Mouse (Mus musculus): ENCODE measurements around the gene Bmpr2. TPM values are rescaled to one million over a fixed set of nuclear protein-coding genes. Genes with fewer than 3 reads are reported as not detected.
A peak's percentile ranks its signal among the peaks of the same experiment; 100 is the strongest.

The Bmpr2 gene
- polyA plus RNA-seq, 1 experiment: 1.9 TPM

DNA sequence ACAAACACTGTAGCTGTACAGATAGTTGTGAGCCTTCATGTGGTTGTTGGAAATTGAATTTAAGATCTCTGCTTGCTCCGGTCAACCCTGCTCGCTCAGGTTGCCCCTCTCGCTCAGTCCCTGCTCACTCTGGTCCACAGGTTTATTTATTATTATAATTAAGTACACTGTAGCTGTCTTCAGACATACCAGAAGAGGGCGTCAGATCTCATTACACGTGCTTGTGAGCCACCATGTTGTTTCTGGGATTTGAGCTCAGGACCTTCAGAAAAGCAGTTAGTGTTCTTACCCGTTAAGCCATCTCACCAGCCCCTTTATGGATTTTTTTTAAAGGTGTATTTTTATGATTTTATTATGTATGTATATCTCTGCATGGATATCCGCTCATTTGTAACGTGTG lies 129.6 kb downstream of the Bmpr2 start:
- DNase-seq (ENCODE audit: low read depth, low spot score): no peak
- WGBS: 57% methylated on average over 8 of the region's 8 CpGs

GRCm38 (mm10) chr1:59894025-59894424 lies 130.8 kb downstream of the Bmpr2 start:
- 48% methylated on average over 4 of the region's 4 CpGs for WGBS
- no peak for DNase-seq (ENCODE audit: low read depth, low spot score)

DNA sequence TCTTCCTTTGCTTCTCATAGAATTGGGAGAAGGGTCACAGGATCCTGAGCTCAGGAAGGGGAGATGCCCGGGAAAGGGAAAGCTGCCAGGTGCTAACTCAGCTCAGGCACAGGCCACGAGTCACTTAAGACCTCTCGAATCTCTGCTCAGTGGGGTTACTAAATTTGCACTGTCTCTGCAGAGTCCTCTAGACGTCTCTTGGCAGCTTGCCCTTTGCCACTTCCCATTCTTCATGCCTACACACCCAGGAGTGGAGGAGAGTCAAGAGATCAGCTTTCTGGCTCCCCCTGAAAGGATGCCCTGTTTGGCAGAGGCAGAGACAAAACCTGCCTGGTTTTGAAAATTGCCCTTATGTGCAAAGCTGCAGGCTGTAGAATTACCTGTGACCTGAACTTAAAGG lies 132.3 kb downstream of the Bmpr2 start:
- 4% methylated on average over 4 of the region's 4 CpGs for WGBS
- DNase-seq (ENCODE audit: low read depth, low spot score): no peak

DNA sequence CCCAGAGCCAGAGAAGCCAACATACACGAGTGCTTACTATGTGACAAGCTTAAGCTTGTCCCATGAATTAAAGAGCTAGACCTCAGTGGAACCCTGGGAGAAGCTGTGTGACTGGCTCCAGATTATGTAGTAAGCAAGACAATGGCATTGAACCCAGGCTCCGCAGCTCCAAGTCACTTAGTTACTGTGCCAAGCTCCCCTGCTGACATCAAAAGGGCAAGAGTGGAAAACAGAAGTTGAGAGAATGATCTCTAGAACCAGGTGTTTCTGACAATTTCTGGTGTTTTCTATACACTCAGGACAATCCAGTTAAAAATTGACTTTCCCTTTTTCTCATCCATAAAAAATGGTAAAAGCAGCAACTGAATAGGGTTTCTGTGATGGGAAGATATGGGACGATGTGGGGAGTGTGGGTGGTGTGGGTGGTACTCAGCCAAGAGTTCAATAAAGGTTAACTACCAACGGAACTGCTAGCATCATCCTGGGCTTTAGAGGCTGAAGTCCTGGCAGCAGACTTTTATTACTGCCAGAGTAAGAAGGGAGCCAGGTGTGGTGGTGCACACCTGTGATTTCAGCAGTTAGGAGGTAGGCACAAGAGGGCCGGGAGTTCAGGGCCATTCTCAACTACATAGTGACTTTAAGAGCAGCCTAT lies 134.1 kb downstream of the Bmpr2 start:
- DNase-seq (ENCODE audit: low read depth, low spot score): no peak
- WGBS: 25% methylated on average over 5 of the region's 5 CpGs

DNA sequence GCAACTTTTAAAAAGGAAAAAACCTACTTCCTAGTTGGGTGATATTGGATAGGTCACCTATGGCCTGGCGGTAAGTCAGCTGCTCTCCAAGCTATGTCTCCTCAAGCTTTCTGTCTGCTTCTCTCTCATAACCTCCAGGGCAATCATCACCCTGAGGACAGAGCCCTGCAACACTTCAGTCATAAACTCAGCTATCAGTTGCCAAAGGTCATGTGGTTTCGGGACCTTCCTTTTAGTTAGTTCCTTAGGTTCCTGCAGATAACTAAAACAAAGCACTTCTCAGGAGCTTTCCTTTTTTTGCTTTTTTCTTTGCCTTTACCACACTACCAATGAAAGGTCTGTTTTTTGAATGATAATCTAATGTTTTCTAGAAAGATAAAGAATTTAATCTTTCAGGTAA lies 136.5 kb downstream of the Bmpr2 start:
- WGBS: 25% methylated on average over 2 of the region's 2 CpGs
- no peak for DNase-seq (ENCODE audit: low read depth, low spot score)

DNA sequence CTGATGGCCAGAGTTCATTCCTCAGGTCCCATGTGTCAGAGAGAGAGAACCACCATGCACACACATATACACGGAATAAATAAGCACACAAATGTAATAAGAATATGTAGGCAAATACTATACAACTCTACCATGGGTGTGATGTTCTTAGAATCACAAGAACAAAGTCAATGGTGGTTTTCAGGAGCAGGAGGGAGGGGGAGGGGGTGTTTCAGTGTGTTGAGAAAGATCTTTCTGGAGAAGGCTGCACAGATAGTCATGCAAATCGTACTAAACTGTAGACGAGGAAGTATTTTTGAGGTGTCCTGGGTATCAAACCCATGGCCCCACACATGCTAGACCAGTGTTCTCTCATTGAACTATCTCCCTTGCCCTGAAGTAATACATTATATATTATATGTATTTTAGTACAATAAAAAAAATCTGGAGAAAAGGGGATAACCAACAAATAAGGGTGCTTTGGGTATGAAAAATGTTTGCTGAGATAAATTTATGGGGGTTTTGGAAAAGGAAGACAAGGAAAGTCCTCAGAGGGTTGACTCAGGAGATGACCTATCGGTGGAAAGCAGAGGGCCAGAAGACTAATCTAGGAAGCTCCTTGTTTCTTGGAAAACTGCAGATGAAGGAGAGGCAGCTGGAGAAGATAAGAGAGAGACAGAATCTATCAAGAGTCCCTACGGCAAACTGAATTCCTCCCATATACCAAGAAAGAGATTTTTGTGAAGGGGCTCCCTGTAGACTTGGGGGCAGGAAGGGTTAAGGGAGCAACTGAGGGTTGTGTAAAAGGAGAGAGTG lies 138.1 kb downstream of the Bmpr2 start:
- DNase-seq (ENCODE audit: low read depth, low spot score): no peak
- 92% methylated on average over 5 of the region's 5 CpGs for WGBS

DNA sequence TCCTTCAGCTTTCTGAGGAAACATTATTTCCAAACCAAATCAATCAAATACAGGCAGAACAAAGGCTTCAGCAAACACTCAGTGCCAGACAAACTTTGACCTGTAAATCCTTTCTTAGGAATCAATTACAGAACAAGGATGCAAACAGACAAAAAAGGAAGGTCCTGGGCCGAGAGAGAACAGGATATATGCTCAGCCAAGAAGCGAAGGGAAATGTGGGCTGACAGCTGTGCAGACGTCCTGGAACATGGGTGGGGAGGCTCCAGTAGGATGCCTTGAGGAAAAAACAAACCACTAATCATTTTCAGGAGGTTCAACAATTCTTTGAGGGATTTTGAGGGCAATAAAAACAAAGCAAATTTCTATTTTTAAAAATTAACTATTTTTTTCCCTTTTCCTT lies 139.4 kb downstream of the Bmpr2 start:
- WGBS: 4% methylated on average over 3 of the region's 3 CpGs
- DNase-seq (ENCODE audit: low read depth, low spot score): no peak

DNA sequence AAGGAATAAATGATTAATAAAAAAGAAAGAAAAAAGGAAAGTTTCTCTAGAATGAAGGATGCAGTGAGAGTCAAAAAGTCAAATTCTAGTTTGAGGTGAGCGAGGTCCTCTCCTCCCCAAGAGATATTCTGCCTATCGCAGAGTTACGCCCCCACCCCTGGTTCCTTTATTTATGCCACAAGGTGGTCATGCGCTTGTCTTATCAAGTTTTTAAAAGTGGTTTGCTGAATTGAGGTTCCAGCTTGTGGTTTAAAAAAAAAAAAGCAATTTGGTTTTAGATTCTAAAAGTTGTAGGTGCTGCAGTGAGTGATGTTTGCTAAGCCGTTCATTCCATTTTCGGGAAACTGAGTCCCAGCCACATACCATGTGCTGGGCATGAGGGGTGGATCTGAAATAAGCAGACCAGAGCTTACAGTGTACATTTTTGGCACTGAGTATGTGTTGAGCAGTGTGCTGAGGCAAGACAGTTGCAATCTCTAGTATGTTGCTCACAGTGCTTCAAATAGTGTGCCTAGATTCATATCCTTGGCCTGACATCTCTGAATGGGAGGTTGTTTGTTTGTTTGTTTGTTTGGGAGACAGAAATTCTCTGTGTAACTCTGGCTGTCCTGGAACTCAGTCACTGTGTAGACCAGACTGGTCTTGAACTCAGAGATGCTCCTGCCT lies 141.6 kb downstream of the Bmpr2 start:
- WGBS: 92% methylated on average over 6 of the region's 6 CpGs
- no peak for DNase-seq (ENCODE audit: low read depth, low spot score)

GRCm38 (mm10) chr1:59905916-59906315 lies 142.7 kb downstream of the Bmpr2 start:
- no peak for DNase-seq (ENCODE audit: low read depth, low spot score)
- 67% methylated on average over 2 of the region's 2 CpGs for WGBS

- DNase-seq (ENCODE audit: low read depth, low spot score): no peak
- WGBS: 64% methylated on average over 13 of the region's 13 CpGs
Measured at GRCm38 (mm10) chr1:59906819-59907521, 143.8 kb downstream of the Bmpr2 start.

DNA sequence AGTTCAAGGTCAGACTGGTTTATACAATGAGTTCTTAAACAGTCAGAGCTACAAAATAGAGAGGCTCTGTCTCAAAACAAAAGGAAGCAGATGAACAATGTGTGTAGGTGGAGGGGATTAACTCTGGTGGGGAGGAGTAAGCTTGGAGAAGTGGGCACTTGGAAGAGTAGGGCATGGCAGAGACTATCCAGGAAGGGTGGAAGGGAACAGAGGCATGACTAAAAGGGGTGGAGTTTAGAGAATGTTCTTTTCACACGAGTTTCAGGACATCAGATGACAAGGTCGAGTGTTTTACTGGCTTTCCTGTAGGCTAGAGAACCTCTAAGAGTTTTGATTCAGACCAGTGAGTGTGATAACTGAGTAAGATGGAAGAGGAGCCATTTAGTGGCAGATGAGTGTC lies 144.5 kb downstream of the Bmpr2 start:
- no peak for DNase-seq (ENCODE audit: low read depth, low spot score)
- 6% methylated on average over 2 of the region's 2 CpGs for WGBS

- WGBS: 84% methylated on average over 1 of the region's 1 CpGs
- DNase-seq (ENCODE audit: low read depth, low spot score): no peak
Measured at GRCm38 (mm10) chr1:59910941-59911340, 147.7 kb downstream of the Bmpr2 start.

DNA sequence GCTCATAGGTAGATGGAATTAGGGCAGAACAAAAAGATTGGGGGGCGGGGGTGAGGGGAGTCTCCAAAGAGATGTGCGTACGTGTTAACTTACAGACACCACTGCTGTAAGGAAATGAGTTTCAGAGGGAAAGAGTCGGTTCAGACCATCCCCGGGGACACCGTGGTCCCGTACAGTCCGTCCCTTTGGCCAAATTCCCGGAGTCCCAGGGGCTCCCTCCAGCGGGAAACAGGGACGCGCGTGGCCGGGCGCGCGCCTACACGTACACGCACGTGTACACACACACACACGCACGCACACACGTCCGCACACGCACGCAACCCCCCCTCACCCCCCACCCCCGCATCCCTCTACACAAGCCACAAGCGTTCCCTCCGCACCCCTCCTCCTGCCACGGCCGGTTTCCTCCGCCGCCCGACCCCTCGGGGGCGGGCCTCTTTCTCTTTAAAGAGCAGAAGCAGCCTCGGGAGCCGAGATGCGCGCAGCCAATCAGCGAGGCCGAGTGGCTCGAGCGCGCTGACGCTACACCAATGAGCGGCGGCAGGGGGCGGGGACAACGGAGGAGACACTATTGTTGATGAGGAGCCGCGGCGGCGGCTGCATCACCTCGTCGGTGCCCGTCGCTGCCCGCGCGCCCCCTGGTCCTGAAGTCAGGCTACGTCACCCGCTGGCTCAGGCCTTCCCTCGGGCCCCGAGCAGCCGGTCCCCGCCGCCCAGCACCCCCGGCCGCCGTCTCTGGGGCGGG lies 149.4 kb downstream of the Bmpr2 start, which contains the start of gene Fam117b:
TSS of gene Fam117b (plus strand) at position 594 of the 745 bp plus-strand sequence.
- DNase-seq (ENCODE audit: low read depth, low spot score): peak; percentile 87
- WGBS: under 1% methylated on average over 72 of the region's 72 CpGs

- DNase-seq (ENCODE audit: low read depth, low spot score): no peak
- under 1% methylated on average over 97 of the region's 98 CpGs for WGBS
Measured at GRCm38 (mm10) chr1:59913195-59913868, 150.1 kb downstream of the Bmpr2 start.

GRCm38 (mm10) chr1:59913869-59914225 lies 150.6 kb downstream of the Bmpr2 start:
- WGBS: under 1% methylated on average over 12 of the region's 12 CpGs
- no peak for DNase-seq (ENCODE audit: low read depth, low spot score)

DNA sequence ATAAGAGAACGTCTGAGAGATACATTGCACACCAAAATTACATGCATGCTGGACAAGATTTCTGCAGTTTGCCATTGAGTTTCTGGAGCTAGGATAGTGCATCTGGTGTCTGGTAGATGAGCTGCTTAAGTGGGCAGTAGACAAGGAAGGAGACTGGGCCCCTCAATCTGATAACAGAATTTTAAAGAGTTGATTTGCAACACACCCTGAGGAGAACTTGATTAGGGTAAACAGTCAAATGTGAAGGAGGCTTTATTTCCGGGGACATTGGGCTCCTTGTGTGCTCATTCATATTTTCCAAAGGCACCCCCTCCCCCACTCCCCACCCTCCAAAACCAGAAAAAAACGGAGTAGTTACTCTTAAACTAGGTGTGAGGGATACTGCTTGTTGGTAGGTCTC lies 151.6 kb downstream of the Bmpr2 start:
- DNase-seq (ENCODE audit: low read depth, low spot score): no peak
- WGBS: 27% methylated on average over 3 of the region's 3 CpGs

- 33% methylated on average over 10 of the region's 10 CpGs for WGBS
- DNase-seq (ENCODE audit: low read depth, low spot score): no peak
Measured at GRCm38 (mm10) chr1:59915843-59916610, 152.8 kb downstream of the Bmpr2 start.

- WGBS: 35% methylated on average over 3 of the region's 3 CpGs
- no peak for DNase-seq (ENCODE audit: low read depth, low spot score)
Measured at GRCm38 (mm10) chr1:59917401-59917800, 154.2 kb downstream of the Bmpr2 start.
